Mouse (Mus musculus) heart, postnatal 25 days (tissue): ENCODE measurements around the gene Ryr1. TPM values are rescaled to one million over a fixed set of nuclear protein-coding genes. Genes with fewer than 3 reads are reported as not detected.
"Not testable (repeated sequence)": the region's sequence is repeated elsewhere in the genome, so short reads cannot be mapped to it uniquely, and the experiment has no call there.

Source experiments
- DNase-seq: peaks from one replicate; pipeline ENCODE4 v3.0.0; 2022; ENCODE audit warnings: low spot score
- intact Hi-C: fragments of 180-260 bp; cut with DNase I; formaldehyde crosslinking; loops from one replicate; pipeline ENCODE4 v1.15.1; 2025
- total RNA-seq, 2 experiments: library from RNA; stranded (reverse); gene quantifications; 2 replicates each; pipeline ENCODE4 v1.2.3; 2021

The Ryr1 gene
- total RNA-seq, 2 experiments from 2014 or later, result not detected

DNA sequence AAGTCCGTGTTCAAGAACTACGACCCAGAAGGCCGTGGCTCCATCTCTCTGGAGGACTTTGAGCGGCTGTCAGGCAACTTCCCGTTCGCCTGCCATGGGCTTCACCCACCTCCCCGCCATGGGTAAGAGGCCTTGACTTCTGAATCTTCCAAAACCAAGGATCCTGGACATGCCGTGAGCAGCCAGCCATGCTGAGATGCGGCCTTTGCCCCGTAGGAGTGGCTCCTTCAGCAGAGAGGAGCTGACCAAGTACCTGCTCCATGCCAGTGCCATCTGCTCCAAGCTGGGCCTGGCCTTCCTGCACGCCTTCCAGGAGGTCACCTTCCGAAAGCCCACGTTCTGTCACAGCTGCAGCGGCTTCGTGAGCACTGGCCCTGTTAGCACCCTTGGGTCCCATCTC is 23.8 kb upstream of the Ryr1 start:
- intact Hi-C loops, result no loop called here
- DNase-seq, result no peak

DNA sequence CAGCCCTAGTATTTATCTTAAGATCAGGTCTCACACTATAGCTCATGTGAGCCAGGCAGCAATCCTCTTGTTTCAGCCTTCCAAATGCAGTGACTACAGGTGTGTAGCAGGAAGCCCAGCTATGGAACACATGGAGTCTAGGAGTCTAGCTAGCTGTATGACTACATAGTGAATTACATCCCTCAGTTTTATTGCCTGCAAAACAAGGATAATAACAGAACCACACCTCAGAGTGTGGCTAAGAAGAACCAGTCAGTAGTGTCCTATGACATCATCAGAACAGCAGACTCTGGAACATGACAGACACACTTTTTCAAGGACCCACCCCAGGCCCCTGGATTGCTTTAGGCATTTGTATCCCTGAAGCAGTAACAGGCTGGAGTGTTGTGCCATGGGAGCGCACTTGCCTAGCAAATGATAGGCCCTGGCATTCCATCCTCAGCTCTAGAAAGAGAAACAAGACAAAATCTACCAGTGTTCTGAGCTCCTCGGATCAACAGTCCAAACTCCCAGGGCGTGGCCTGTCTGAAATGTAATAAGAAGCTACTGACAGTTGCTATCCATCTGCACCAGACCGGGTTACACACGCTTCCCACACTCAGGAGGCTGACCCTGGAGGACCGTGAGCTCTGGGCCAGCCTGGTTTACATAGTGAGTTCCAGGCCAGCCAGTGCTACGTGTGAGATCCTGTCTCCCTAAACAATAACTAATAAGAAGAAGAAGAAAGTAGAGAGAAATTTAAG is 21.8 kb upstream of the Ryr1 start:
- intact Hi-C loops, result no loop called here
- no peak for DNase-seq

DNA sequence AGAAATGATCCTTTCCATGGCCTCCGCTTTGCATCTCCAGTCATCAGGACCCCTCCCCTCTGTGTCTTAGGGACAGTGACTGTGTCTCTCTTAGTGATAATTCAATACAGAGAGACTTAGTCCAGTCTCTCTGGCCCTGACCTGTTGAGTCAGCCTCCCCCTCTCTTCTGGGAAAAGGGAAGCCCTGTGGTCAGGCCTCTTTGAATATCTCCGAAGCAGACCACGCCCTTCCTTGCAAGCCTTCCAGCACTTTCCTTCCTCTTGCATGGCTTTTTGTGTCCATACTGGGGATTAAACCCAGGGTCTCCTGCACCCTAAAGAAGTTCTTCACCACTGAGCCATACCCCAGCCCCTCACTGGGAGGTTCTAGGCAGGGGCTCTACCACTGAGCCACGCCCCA is 19.0 kb upstream of the Ryr1 start:
- intact Hi-C loops, result no loop called here
- no peak for DNase-seq

DNA sequence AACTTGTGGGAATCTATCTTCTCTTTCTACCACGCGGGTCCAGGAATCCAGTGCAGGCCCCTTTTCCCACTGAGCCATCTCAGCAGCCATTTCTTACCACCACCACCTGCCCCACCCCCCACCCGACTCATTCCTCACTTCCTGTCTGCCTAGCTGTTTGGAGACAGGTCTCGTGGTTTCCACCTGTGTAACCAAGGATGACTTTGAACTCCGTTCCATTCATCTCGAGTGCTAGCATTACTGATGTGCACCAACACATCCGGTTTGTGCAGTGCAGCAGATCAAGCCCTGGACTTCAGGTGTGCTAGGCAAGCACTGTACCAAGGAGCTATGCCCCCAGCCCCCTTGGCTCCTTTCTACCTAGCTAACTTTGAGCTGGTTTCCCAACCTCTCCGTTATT is 16.4 kb upstream of the Ryr1 start:
- intact Hi-C loops, result no loop called here
- no peak for DNase-seq

DNA sequence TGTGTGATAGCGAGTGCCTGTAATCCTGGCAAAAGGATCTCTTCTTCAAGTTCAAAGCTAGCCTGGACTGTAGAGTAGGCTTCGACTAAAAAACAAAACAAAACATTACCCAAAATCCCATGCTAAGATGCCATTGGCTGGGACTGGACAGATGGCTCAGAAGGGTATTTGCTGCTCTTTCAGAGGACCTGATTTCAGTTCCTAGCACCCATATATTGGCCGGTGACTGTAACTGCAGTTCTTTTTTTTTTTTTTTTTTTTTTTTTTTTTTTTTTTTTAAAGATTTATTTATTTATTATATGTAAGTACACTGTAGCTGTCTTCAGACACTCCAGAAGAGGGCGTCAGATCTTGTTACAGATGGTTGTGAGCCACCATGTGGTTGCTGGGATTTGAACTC is 14.3 kb upstream of the Ryr1 start:
- intact Hi-C loops, DNase-seq: not testable (repeated sequence)

DNA sequence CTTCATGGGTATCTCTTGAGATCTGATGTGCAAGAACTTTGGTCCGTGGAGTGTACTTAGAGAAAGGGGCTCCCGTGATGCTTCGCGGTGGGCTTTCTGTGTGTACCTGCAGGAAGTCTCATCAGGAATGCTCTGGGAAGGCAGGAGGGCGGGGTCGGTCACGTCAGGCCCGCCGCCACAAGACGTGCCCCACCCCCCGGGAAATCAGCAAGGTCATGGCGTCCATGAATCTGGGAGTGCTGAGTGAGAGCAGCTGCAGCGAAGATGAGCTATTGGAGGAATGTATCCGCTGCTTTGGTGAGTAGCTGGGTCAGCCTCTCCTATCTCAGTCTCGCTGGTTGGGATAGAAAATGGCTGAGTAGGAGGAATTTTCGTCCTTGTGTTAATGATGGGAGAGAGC is 12.4 kb upstream of the Ryr1 start:
- DNase-seq, result no peak
- intact Hi-C loops, result no loop called here

DNA sequence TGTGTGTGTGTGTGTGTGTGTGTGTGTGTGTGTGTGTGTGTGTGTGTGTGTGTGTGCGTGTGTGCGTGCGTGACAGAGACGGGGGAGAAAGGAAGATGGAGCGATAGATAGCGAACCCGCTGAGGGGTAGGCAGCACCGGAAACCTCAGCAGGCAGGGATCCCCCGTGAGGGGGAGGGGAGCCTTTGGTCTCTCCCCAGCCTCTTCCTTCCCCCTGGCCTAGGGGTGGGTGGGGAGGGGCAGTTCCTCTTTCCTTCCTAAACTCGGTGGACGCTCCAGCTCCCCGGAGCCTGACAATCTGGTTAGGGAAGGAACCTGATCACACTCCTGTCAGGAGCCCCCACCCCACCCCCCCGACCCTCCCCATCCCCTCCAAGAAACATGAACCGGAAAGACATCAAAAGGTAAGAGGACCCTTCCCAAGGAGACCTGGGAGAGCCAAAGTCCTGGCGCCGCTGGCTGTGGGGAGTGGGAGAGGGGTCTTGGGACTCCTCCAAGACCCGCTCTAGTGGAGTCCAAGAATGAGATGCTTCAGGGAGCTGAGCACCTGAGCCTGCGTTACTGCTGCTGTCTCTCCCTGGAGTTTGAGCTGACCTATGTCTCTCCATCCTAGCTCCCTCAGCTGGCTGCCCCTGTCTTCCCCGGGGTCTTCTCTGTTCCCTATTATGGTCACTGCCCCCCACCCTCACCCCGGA is 9.9 kb upstream of the Ryr1 start, which contains the start of gene Rasgrp4:
Gene Rasgrp4, plus strand, starts transcription at position 159 of the 694 bp plus-strand sequence.
- intact Hi-C loops, result no loop called here

DNA sequence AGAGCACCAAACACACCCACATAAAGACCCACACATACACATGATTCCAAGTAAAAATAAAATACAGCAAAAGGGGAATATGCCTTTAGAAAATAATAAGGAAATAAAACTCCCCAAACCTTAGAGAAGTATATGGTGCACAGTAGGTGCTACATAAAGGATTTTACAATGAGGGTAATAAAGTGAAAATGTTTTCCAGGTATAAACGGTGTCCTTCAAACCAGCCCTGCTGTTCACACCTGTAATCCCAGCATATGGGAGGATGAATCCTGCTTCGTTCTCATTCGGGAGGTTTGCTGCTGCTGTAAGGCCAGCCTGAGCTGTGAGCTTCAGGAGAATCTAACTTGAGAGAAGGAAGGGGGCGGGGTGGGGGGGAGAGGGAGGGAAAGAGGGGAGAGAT is 9.3 kb upstream of the Ryr1 start:
- DNase-seq, result no peak
- intact Hi-C loops, result no loop called here

More for the DNA sequence above, 9.9 kb upstream of the Ryr1 start, which contains the start of gene Rasgrp4:
- no peak for DNase-seq

DNA sequence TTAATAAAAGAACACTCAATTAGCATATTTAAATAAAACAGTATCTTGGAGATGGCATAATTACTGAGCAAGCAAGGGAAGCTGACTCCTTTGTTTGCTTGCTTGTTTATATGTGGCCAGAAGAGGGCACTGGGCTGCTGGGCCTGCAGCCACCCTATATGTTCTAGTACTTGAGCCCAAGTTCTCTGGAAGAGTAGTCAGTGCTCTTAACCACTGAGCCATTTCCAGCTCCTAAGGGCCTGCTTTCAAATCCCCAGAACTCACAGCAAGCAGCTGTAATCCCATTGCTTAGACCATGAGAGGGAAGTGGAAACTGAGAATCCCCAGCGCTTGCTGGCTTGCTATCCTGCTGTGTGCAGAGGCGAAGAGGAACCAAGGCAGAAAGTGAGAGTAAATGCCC is 3.7 kb upstream of the Ryr1 start:
- no peak for DNase-seq
- intact Hi-C loops, result loop anchor here (5.0 kb wide), 2 partner anchors 119 to 169 kb away; partner anchors contain the start of gene 2200002D01Rik

DNA sequence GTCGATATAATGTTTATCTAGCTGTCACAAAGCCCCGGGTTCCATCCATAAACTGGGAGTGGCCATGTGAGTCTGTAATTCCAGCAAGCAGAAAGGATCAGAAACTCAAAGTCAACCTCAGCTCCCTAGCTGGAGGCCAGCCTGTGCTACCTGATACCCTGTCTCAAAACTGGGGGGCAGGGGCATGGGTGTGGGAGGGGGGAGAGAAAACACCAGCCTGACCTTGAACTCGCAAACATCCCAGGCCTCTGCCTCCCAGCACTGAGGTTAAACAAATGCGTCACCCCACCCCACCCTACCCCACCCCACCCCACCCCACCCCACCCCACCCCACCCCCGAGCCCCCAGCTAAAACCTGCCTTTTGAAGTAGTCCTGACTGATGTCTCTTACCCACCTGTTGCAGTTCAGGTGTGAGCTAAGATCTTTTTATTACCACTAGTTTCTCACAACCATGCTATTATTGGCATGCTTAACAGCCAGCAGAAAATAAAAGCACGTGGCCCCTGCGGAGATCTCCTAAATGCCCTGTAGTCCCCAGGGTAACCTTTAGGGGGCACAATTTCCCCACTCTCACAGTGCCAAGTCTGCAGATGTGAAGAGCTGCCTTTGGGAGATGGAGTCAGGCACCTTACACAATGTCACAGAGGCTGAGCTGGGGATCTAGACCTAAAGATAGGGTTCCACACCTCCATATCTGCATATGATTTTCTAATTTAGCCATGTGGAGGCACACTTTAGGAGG is 1.4 kb upstream of the Ryr1 start:
- intact Hi-C loops, result loop anchor here (5.0 kb wide), 2 partner anchors 121 to 171 kb away; partner anchors contain the start of gene 2200002D01Rik

DNA sequence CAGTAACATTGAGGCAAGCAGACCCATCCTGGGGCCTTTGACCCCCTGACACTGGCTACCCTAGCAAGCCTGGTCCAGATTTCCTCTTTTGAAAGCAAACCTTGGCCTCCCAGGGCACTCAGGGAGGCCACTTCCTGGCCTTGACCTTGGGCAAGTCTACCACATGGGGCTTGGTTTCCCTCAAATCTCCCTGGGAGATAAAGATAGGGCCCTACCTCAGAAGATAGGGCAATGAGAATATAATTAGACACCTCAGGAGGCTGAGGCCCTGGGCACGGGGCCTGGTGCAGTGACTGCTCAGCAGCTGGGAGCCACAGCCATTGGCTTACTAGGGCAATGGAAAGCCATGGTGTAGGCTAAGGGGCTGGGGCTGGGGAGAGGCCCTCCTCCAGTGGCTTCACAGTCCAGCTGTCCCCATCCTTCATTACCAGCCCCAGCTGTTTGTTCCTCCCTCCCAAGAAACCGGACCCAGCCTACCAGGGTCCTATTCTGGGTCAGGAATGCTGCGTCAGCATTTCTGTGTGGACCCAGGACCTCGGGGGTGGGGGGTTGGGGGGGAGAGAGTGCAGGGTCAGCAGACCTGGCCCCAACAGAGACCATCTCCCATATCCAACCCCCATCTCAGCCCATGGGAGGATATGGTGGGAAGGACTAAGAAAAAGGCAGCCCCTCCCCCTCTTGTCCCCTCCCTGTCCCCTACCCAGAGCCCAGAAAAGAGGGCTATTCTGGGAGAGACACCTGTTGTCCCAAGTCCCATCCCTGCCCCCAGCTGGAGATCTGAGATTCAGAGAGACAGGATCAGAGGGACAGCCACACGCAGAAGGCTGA is 1.2 kb downstream of the Ryr1 start:
- intact Hi-C loops, result no loop called here
- no peak for DNase-seq

More for the DNA sequence above, 1.4 kb upstream of the Ryr1 start:
- no peak for DNase-seq

DNA sequence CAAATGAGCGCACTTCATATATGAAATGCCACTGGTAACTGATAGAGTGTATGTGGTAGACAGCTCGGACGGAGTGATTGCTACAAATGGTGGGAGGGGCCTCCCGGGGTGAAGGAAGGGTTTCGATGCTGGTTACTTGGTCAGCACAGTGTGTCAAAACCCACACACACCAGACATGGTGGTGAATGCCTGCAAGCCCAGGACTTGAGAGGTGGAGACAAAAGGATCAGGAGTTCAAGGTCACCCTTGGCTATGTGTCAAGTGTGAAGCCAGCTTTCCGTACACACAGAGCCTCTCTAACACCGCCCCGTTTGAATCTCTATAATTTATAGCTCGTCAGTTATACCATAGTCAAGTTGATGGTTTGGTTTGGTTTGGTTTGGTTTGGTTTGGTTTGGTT is 2.2 kb downstream of the Ryr1 start:
- intact Hi-C loops, result no loop called here
- no peak for DNase-seq

DNA sequence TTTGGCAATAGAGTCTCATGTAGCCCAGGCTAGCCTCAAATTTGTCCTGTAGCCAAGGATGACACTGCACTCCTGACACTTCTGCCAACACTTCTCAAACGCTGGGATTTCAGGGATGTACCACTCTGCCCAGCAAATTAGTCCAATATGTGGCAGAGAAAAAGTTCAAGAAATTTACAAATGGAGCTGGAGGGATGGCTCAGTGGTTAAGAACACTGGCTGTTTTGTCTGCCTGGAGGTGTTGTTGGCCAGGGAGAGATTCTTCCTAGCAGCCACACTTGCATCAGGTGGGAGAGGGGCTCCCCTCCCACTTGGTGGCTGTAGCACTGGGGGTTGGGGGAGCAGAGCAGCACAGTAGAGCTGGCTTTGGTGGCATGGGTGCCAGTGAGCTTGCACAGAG is 5.5 kb downstream of the Ryr1 start:
- no peak for DNase-seq
- intact Hi-C loops, result no loop called here

DNA sequence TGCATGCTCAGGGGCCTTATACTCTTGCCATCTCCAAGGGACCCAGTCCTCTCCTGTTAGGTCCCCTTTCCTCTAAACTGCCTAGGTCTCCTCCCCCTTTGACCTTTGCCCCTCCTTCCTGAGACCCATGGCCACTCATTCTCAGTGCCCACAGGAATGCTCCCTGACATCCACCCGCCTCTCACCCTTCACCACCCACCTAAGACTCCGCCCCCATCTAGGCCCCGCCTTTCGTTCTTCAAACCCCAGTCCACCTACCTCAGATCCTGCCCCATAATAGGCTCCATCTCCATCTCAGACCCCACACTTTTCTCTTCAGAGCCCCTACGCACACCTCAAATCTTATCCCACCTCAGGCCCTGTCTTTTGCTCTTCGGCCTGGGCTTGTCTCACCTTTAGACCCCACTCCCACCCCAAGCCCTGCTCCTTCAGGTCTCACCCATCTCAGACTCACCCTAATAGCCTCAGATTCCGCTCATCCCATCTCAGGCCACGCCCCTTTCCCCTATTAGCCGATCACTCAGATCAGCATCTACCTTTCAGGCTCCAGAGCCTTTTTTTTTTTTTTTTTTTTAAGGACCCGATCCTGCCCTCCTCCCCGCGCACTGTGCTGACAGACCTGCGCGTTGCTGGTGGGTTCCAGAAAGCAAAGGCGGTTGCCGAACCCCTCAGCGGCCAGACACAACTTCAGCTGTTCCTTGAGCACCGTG is 6.7 kb downstream of the Ryr1 start:
- DNase-seq, result no peak
- intact Hi-C loops, result no loop called here

DNA sequence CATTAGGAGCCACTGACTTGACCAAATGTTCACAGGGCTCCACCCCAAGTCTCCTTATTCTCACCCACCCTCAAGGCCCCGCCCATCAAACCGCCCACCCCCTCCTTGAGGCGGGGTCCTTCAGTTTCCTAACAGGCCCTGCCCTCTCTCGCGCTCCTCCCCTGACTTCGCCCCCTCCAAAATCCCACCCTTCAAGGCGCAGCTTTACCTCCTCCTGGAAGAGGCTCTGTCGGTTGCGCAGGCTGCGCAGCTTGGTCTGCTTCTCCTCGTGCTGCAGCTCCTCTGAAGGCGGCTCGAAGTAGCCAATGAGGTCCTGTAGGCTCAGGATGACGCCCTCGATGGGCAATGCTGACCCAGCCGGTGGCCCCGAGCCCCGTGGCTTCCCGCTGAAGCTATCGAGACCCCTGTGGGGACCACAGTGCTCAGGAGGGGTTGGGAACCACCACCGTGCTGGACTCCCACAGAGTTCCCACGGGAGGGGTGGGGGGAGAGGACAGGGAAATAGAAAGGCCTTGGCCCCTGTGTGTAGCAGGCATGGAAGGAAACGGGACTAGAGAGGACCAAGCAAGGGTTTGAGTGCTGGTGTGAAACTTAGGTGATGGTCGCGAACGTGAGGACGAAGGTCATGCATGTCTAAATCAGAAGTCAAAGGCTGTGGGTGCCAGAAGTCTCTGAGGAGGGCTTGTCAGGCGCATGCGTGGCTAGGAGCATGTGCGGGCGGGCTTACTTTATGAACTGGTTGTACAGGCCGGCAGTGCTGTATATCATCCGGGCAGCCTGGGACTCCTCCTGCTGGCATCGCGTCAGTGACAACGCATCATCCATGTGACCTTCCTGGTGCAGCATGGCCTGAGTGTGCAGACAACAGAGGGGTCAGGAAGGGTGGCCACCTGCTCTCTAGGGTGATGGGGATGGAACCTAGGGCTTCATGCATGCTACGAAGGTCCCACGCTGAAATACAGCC is 15.7 kb downstream of the Ryr1 start:
- intact Hi-C loops, result no loop called here
- no peak for DNase-seq

DNA sequence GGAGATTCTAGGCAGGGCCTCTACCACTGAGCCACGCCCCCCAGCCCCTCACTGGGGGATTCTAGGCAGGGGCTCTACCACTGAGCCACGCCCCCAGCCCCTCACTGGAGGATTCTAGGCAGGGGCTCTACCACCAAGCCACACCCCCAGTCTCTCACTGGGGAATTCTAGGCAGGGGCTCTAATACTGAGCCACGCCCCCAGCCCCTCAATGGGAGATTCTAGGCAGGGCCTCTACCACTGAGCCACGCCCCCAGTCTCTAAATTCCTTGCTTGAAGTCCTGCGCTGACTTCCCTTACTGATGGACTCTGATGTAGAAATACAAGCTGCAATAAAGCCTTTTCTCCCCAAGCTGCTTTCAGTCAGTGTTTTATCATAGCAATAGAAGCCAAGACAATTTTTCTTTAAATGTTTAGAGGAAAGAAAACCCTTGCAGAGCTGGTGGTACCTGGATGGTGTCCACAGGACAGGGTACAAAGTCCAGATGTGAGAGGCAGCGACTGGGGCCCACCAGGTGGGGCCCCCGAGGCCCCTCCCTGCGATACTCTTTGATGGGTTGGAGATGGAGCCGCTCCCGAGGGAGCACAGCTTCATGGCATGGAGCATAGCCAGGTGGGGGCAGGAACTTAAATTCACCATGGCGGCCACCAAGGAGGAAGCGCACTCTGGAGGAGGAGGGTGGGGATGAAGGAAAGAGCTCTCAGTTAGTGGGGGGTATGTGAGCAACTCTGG is 23.5 kb downstream of the Ryr1 start:
- intact Hi-C loops, result no loop called here
- no peak for DNase-seq

DNA sequence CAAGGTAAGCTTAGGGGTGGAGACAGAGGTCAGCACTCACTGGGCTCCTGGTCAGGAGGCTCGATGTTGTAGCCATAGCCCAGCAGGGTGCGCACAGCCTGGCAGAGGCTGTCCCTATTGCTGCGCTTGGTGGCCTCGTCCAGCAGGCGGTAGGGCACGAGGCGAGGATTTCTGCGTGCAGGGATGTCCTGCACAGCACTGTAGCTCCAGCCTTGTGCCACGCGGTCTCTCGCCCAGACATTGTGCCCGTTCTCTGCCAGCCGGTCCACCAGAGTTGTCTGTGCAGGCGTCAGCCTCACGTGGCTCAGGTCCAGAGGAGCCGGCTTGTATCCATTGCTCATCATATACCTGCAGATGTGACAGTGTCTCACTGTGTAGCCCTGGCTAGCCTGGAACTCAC is 27.8 kb downstream of the Ryr1 start:
- DNase-seq, result no peak
- intact Hi-C loops, result no loop called here

DNA sequence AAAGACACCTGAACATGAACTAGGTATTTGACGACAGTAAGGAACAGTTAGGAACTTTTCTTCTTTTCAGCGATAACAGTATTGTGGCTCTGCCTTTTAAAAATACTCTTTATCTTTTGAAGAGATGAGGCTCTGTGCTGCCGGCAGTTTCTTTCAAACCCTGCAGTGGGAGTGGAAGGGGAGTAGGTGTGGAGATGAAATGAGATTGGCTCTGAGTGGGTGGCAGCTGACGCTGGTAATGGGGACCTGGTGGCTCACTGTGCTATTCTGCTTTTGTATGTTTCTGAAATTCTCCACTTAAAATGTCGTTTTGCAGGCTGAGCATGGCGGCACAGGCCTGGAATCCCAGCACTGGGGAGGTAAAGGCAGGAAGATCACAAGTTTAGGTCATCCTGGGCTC is 36.2 kb downstream of the Ryr1 start:
- intact Hi-C loops, result no loop called here
- DNase-seq, result no peak
